Mouse (Mus musculus): ENCODE data around the gene Trap1a. TPM values are rescaled to one million over a fixed set of nuclear protein-coding genes. Genes with fewer than 3 reads are reported as not detected.

Gene Trap1a
- polyA plus RNA-seq, 1 experiment from 2014 or later, result not detected

GRCm38 (mm10) chrX:139366837-139367528, 33.5 kb downstream of the Trap1a start:
- Histone ChIP-seq H3K27me3 (ENCODE audit: insufficient read depth, low read length) (no peaks in the 10 kb centered on the region), H3K27ac (no peak overlapping the region), H3K4me2 (ENCODE audit: low read length) (no peak overlapping the region), H3K9me3 (replicated peaks; ENCODE audit: low read length) (no peaks in the 10 kb centered on the region), H3K36me3 (ENCODE audit: insufficient read depth, low read length) (no peaks in the 10 kb centered on the region), H3K4me1 (replicated peaks; ENCODE audit: insufficient read depth, low read length) (no peaks in the 10 kb centered on the region), H3K4me3 (replicated peaks; ENCODE audit: low read depth, low read length) (no peak overlapping the region), H3K9ac (ENCODE audit: low read depth, low read length) (no peak overlapping the region)
- TF ChIP-seq CTCF (IDR thresholded peaks at IDR 0.05; ENCODE audit: low read depth), result peak; percentile 33; the same call in 1 of the 2 replicates
- 84% methylated on average over 3 of the region's 3 CpGs for WGBS
- DNase-seq (ENCODE audit: low spot score) (no peak), ATAC-seq (replicated peaks; ENCODE audit: low FRiP score, low read depth) (no peak)

GRCm38 (mm10) chrX:139367529-139367908, 34.0 kb downstream of the Trap1a start:
- no peak for TF ChIP-seq CTCF (IDR thresholded peaks at IDR 0.05; ENCODE audit: low read depth)
- no peak overlapping the region for H3K4me3 ChIP-seq (replicated peaks; ENCODE audit: low read depth, low read length)
- no peak overlapping the region for H3K27ac ChIP-seq
- H3K9me3 ChIP-seq (replicated peaks; ENCODE audit: low read length), result no peaks in the 10 kb centered on the region
- H3K9ac ChIP-seq (ENCODE audit: low read depth, low read length), result no peak overlapping the region
- no peak overlapping the region for H3K4me2 ChIP-seq (ENCODE audit: low read length)
- H3K36me3 ChIP-seq (ENCODE audit: insufficient read depth, low read length), result no peaks in the 10 kb centered on the region
- no peaks in the 10 kb centered on the region for H3K4me1 ChIP-seq (replicated peaks; ENCODE audit: insufficient read depth, low read length)
- H3K27me3 ChIP-seq (ENCODE audit: insufficient read depth, low read length), result no peaks in the 10 kb centered on the region
- no peak for DNase-seq (ENCODE audit: low spot score)
- no peak for ATAC-seq (replicated peaks; ENCODE audit: low FRiP score, low read depth)

- 54% methylated on average over 4 of the region's 4 CpGs for WGBS
Measured at GRCm38 (mm10) chrX:139369122-139369521, 35.6 kb downstream of the Trap1a start.

GRCm38 (mm10) chrX:139372665-139373064, 39.2 kb downstream of the Trap1a start:
- Histone ChIP-seq H3K9ac (ENCODE audit: low read depth, low read length) (no peak overlapping the region), H3K27me3 (ENCODE audit: insufficient read depth, low read length) (no peaks in the 10 kb centered on the region), H3K4me3 (replicated peaks; ENCODE audit: low read depth, low read length) (no peak overlapping the region), H3K27ac (no peak overlapping the region), H3K4me2 (ENCODE audit: low read length) (no peak overlapping the region), H3K4me1 (replicated peaks; ENCODE audit: insufficient read depth, low read length) (no peaks in the 10 kb centered on the region), H3K9me3 (replicated peaks; ENCODE audit: low read length) (no peaks in the 10 kb centered on the region), H3K36me3 (ENCODE audit: insufficient read depth, low read length) (no peaks in the 10 kb centered on the region)
- ATAC-seq (replicated peaks; ENCODE audit: low FRiP score, low read depth) (no peak), DNase-seq (ENCODE audit: low spot score) (peak; percentile 39)
- peak; percentile 69 for TF ChIP-seq CTCF (IDR thresholded peaks at IDR 0.05; ENCODE audit: low read depth)

More at GRCm38 (mm10) chrX:139369122-139369521, 35.6 kb downstream of the Trap1a start:
- no peak overlapping the region for H3K4me3 ChIP-seq (replicated peaks; ENCODE audit: low read depth, low read length)
- no peak overlapping the region for H3K27ac ChIP-seq
- peak; percentile 19 for DNase-seq (ENCODE audit: low spot score)
- no peak overlapping the region for H3K4me2 ChIP-seq (ENCODE audit: low read length)
- ATAC-seq (replicated peaks; ENCODE audit: low FRiP score, low read depth), result no peak
- TF ChIP-seq CTCF (IDR thresholded peaks at IDR 0.05; ENCODE audit: low read depth), result peak; percentile 59
- no peaks in the 10 kb centered on the region for H3K9me3 ChIP-seq (replicated peaks; ENCODE audit: low read length)
- H3K36me3 ChIP-seq (ENCODE audit: insufficient read depth, low read length), result no peaks in the 10 kb centered on the region
- no peak overlapping the region for H3K9ac ChIP-seq (ENCODE audit: low read depth, low read length)
- H3K27me3 ChIP-seq (ENCODE audit: insufficient read depth, low read length), result no peaks in the 10 kb centered on the region
- H3K4me1 ChIP-seq (replicated peaks; ENCODE audit: insufficient read depth, low read length), result no peaks in the 10 kb centered on the region

Other genes with a start within 250 kb of the Trap1a start
- gene Serpina7, start 248.4 kb upstream of the Trap1a start, polyA plus RNA-seq (2015; fragmentation: Nextera tagmentation; extraction: Ambion mirVana), result 0.13 and 0.33 TPM in 2 replicates
- gene 4930513O06Rik, start 247.4 kb upstream of the Trap1a start, polyA plus RNA-seq (2015; fragmentation: Nextera tagmentation; extraction: Ambion mirVana), result not detected in 2 replicates
- gene 4933428M09Rik, start 154.5 kb upstream of the Trap1a start, polyA plus RNA-seq (2015; fragmentation: Nextera tagmentation; extraction: Ambion mirVana), result not detected in 2 replicates
- 6.8 and 8.1 TPM in 2 replicates for gene Mum1l1, start 123.6 kb upstream of the Trap1a start, polyA plus RNA-seq (2015; fragmentation: Nextera tagmentation; extraction: Ambion mirVana)
- 1.8 and 2.0 TPM in 2 replicates for gene D330045A20Rik, start 146.7 kb downstream of the Trap1a start, polyA plus RNA-seq (2015; fragmentation: Nextera tagmentation; extraction: Ambion mirVana)
- gene Rnf128, start 229.6 kb downstream of the Trap1a start, polyA plus RNA-seq (2015; fragmentation: Nextera tagmentation; extraction: Ambion mirVana), result 92.0 and 96.3 TPM in 2 replicates